Mouse (Mus musculus): ENCODE data around the gene Sirt7. TPM values are rescaled to one million over a fixed set of nuclear protein-coding genes. Genes with fewer than 3 reads are reported as not detected.

Sirt7 gene
- polyA plus RNA-seq, 1 experiment from 2014 or later: 32.9 TPM

- Histone ChIP-seq H3K9ac (no peak overlapping the region), H3K9me3 (no peaks in the 10 kb centered on the region), H3K27me3 (no peaks in the 10 kb centered on the region), H3K36me3 (peaks cover 34% of the 10 kb centered on the region), H3K4me2 (0 out of 2 replicates have a peak overlapping the region, but pooled peaks have one; percentile 70), H3K27ac (0 out of 2 replicates have a peak overlapping the region, but pooled peaks have one; percentile 27), H3K4me3 (no peak overlapping the region), H3K4me1 (peaks cover 40% of the 10 kb centered on the region)
- no peak for ATAC-seq (ENCODE audit: insufficient number of reproducible peaks, low FRiP score, low TSS enrichment, low read depth)
- WGBS: 78% methylated on average over 11 of the region's 11 CpGs
These were observed 46.3 kb downstream of the Sirt7 start for GRCm38 (mm10) chr11:120578694-120579243.

GRCm38 (mm10) chr11:120578024-120578693 is 46.9 kb downstream of the Sirt7 start:
- Histone ChIP-seq H3K4me2 (no peak overlapping the region), H3K4me3 (no peak overlapping the region), H3K27ac (peak overlapping the region; percentile 27; the same call in 1 of the 2 replicates), H3K9me3 (no peaks in the 10 kb centered on the region), H3K9ac (no peak overlapping the region), H3K36me3 (peaks cover 33% of the 10 kb centered on the region), H3K27me3 (no peaks in the 10 kb centered on the region), H3K4me1 (peaks cover 40% of the 10 kb centered on the region)
- no peak for ATAC-seq (ENCODE audit: insufficient number of reproducible peaks, low FRiP score, low TSS enrichment, low read depth)
- WGBS: 78% methylated on average over 10 of the region's 10 CpGs

GRCm38 (mm10) chr11:120577211-120578023 is 47.6 kb downstream of the Sirt7 start:
- H3K9me3 ChIP-seq: no peaks in the 10 kb centered on the region
- H3K4me2 ChIP-seq: no peak overlapping the region
- H3K27ac ChIP-seq: peak overlapping the region; percentile 27; the same call in 1 of the 2 replicates
- no peak overlapping the region for H3K9ac ChIP-seq
- H3K4me3 ChIP-seq: no peak overlapping the region
- no peak for ATAC-seq (ENCODE audit: insufficient number of reproducible peaks, low FRiP score, low TSS enrichment, low read depth)
- H3K36me3 ChIP-seq: peaks cover 33% of the 10 kb centered on the region
- 84% methylated on average over 7 of the region's 7 CpGs for WGBS
- peaks cover 40% of the 10 kb centered on the region for H3K4me1 ChIP-seq
- no peaks in the 10 kb centered on the region for H3K27me3 ChIP-seq

GRCm38 (mm10) chr11:120576365-120576981 is 48.6 kb downstream of the Sirt7 start:
- Histone ChIP-seq H3K9ac (no peak overlapping the region), H3K27me3 (no peaks in the 10 kb centered on the region), H3K9me3 (no peaks in the 10 kb centered on the region), H3K36me3 (peaks cover 33% of the 10 kb centered on the region), H3K4me2 (no peak overlapping the region), H3K27ac (no peak overlapping the region), H3K4me1 (peaks cover 37% of the 10 kb centered on the region), H3K4me3 (no peak overlapping the region)
- no peak for ATAC-seq (ENCODE audit: insufficient number of reproducible peaks, low FRiP score, low TSS enrichment, low read depth)
- WGBS: 91% methylated on average over 3 of the region's 3 CpGs

- no peak overlapping the region for H3K4me3 ChIP-seq
- no peak overlapping the region for H3K9ac ChIP-seq
- no peaks in the 10 kb centered on the region for H3K27me3 ChIP-seq
- H3K36me3 ChIP-seq: peaks cover 38% of the 10 kb centered on the region
- H3K27ac ChIP-seq: no peak overlapping the region
- ATAC-seq (ENCODE audit: insufficient number of reproducible peaks, low FRiP score, low TSS enrichment, low read depth): no peak
- no peaks in the 10 kb centered on the region for H3K9me3 ChIP-seq
- peaks cover 42% of the 10 kb centered on the region for H3K4me1 ChIP-seq
- no peak overlapping the region for H3K4me2 ChIP-seq
These were observed 49.1 kb downstream of the Sirt7 start for GRCm38 (mm10) chr11:120575940-120576339.

- Histone ChIP-seq H3K9ac (no peak overlapping the region), H3K4me2 (no peak overlapping the region), H3K4me1 (peaks cover 43% of the 10 kb centered on the region), H3K27ac (0 out of 2 replicates have a peak overlapping the region, but pooled peaks have one; percentile 47), H3K9me3 (no peaks in the 10 kb centered on the region), H3K4me3 (no peak overlapping the region), H3K27me3 (no peaks in the 10 kb centered on the region), H3K36me3 (peaks cover 47% of the 10 kb centered on the region)
- 72% methylated on average over 2 of the region's 2 CpGs for WGBS
- no peak for ATAC-seq (ENCODE audit: insufficient number of reproducible peaks, low FRiP score, low TSS enrichment, low read depth)
These were observed 50.0 kb downstream of the Sirt7 start for GRCm38 (mm10) chr11:120575046-120575445.

- H3K4me1 ChIP-seq: peaks cover 35% of the 10 kb centered on the region
- ATAC-seq (ENCODE audit: insufficient number of reproducible peaks, low FRiP score, low TSS enrichment, low read depth): no peak
- H3K9ac ChIP-seq: no peak overlapping the region
- H3K27me3 ChIP-seq: no peaks in the 10 kb centered on the region
- WGBS: 39% methylated on average over 5 of the region's 5 CpGs
- peak overlapping the region; percentile 80 for H3K4me3 ChIP-seq
- peak overlapping the region; percentile 72 for H3K4me2 ChIP-seq
- no peaks in the 10 kb centered on the region for H3K9me3 ChIP-seq
- H3K36me3 ChIP-seq: peaks cover 44% of the 10 kb centered on the region
- H3K27ac ChIP-seq: peak overlapping the region; percentile 47
These were observed 50.8 kb downstream of the Sirt7 start for GRCm38 (mm10) chr11:120574278-120574600.

- peak overlapping the region; percentile 97 for H3K27ac ChIP-seq
- peak overlapping the region; percentile 80 for H3K4me3 ChIP-seq
- peaks cover 40% of the 10 kb centered on the region for H3K36me3 ChIP-seq
- no peak for ATAC-seq (ENCODE audit: insufficient number of reproducible peaks, low FRiP score, low TSS enrichment, low read depth)
- no peaks in the 10 kb centered on the region for H3K27me3 ChIP-seq
- no peaks in the 10 kb centered on the region for H3K9me3 ChIP-seq
- peaks cover 31% of the 10 kb centered on the region for H3K4me1 ChIP-seq
- under 1% methylated on average over 23 of the region's 23 CpGs for WGBS
- peak overlapping the region; percentile 72 for H3K4me2 ChIP-seq
- peak overlapping the region; percentile 92 for H3K9ac ChIP-seq
These were observed 51.3 kb downstream of the Sirt7 start for GRCm38 (mm10) chr11:120573585-120574277.

- Histone ChIP-seq H3K9ac (peak within 1 kb of the TSS; percentile 94), H3K9me3 (no peaks in the 10 kb centered on the region), H3K4me2 (peak within 1 kb of the TSS; percentile 76), H3K4me3 (peak within 1 kb of the TSS; percentile 80), H3K36me3 (peaks cover 40% of the 10 kb centered on the region), H3K27me3 (no peaks in the 10 kb centered on the region), H3K4me1 (peaks cover 28% of the 10 kb centered on the region), H3K27ac (peak within 1 kb of the TSS; percentile 97)
- peak; percentile 96 for ATAC-seq (ENCODE audit: insufficient number of reproducible peaks, low FRiP score, low TSS enrichment, low read depth)
- WGBS: under 1% methylated on average over 94 of the region's 94 CpGs
These were observed 52.1 kb downstream of the Sirt7 start, which contains the start of gene P4hb for GRCm38 (mm10) chr11:120572752-120573584. TSS of gene P4hb (minus strand) at chr11:120573253.

- peaks cover 40% of the 10 kb centered on the region for H3K36me3 ChIP-seq
- no peaks in the 10 kb centered on the region for H3K27me3 ChIP-seq
- no peaks in the 10 kb centered on the region for H3K9me3 ChIP-seq
- peaks cover 28% of the 10 kb centered on the region for H3K4me1 ChIP-seq
- 0% methylated on average over 23 of the region's 24 CpGs for WGBS
- peak overlapping the region; percentile 80 for H3K4me3 ChIP-seq
- H3K27ac ChIP-seq: peak overlapping the region; percentile 97
- peak; percentile 8; the same call in 1 of the 2 replicates for ATAC-seq (ENCODE audit: insufficient number of reproducible peaks, low FRiP score, low TSS enrichment, low read depth)
- H3K4me2 ChIP-seq: peak overlapping the region; percentile 76
- H3K9ac ChIP-seq: peak overlapping the region; percentile 94
These were observed 52.7 kb downstream of the Sirt7 start for GRCm38 (mm10) chr11:120572417-120572751.

Data from limb, embryonic 15.5 days (tissue).